Mouse (Mus musculus): ENCODE data around the gene Snurf. TPM values are rescaled to one million over a fixed set of nuclear protein-coding genes. Genes with fewer than 3 reads are reported as not detected.

The Snurf gene
- polyA plus RNA-seq (2015; fragmentation: Nextera tagmentation; extraction: Ambion mirVana) = 8.8 and 11.9 TPM in 2 replicates

- peak; percentile 40 for DNase-seq (ENCODE audit: low spot score)
- Histone ChIP-seq H3K27ac (ENCODE audit: low read length) (no peak within 1 kb of the TSS), H3K4me1 (ENCODE audit: insufficient read depth, low read depth, low read length) (no peaks in the 10 kb centered on the region), H3K9ac (replicated peaks; ENCODE audit: low read depth) (no peak within 1 kb of the TSS), H3K36me3 (ENCODE audit: insufficient read depth, low read length) (no peaks in the 10 kb centered on the region), H3K27me3 (replicated peaks; ENCODE audit: insufficient read depth, low read length) (no peaks in the 10 kb centered on the region), H3K9me3 (ENCODE audit: low read length) (no peaks in the 10 kb centered on the region), H3K4me3 (ENCODE audit: low read depth, low read length) (peak within 1 kb of the TSS; percentile 44), H3K4me2 (replicated peaks; ENCODE audit: low read depth, low read length) (peak within 1 kb of the TSS; percentile 64)
- ATAC-seq = peak; percentile 11; the same call in 1 of the 2 replicates
- no peak for TF ChIP-seq EP300 (IDR thresholded peaks at IDR 0.05)
- TF ChIP-seq CTCF (IDR thresholded peaks at IDR 0.05) = no peak
- 56% methylated on average over 30 of the region's 30 CpGs for whole genome bisulfite sequencing
Measured at GRCm38 (mm10) chr7:60004606-60005330, at the start of gene Snurf, which contains the start of gene Gm38393. TSS of gene Snurf (minus strand) at chr7:60005049. TSS of gene Gm38393 (minus strand) at chr7:60005064.

- WGBS = 65% methylated on average over 6 of the region's 6 CpGs
Measured at GRCm38 (mm10) chr7:60047481-60048201, 42.8 kb upstream of the Snurf start.

GRCm38 (mm10) chr7:60013186-60013585 is 8.3 kb upstream of the Snurf start:
- H3K9me3 ChIP-seq (ENCODE audit: low read length) = no peaks in the 10 kb centered on the region
- H3K4me1 ChIP-seq (ENCODE audit: insufficient read depth, low read depth, low read length) = no peaks in the 10 kb centered on the region
- TF ChIP-seq EP300 (IDR thresholded peaks at IDR 0.05) = no peak
- no peak for TF ChIP-seq CTCF (IDR thresholded peaks at IDR 0.05)
- H3K4me2 ChIP-seq (replicated peaks; ENCODE audit: low read depth, low read length) = no peak overlapping the region
- H3K27me3 ChIP-seq (replicated peaks; ENCODE audit: insufficient read depth, low read length) = no peaks in the 10 kb centered on the region
- WGBS = 73% methylated on average over 3 of the region's 3 CpGs
- no peak for DNase-seq (ENCODE audit: low spot score)
- no peak overlapping the region for H3K27ac ChIP-seq (ENCODE audit: low read length)
- H3K36me3 ChIP-seq (ENCODE audit: insufficient read depth, low read length) = no peaks in the 10 kb centered on the region
- ATAC-seq = no peak
- no peak overlapping the region for H3K9ac ChIP-seq (replicated peaks; ENCODE audit: low read depth)
- no peak overlapping the region for H3K4me3 ChIP-seq (ENCODE audit: low read depth, low read length)

More at GRCm38 (mm10) chr7:60047481-60048201, 42.8 kb upstream of the Snurf start:
- H3K9ac ChIP-seq (replicated peaks; ENCODE audit: low read depth) = no peak overlapping the region
- TF ChIP-seq EP300 (IDR thresholded peaks at IDR 0.05) (no peak), CTCF (IDR thresholded peaks at IDR 0.05) (no peak)
- H3K36me3 ChIP-seq (ENCODE audit: insufficient read depth, low read length) = no peaks in the 10 kb centered on the region
- H3K4me1 ChIP-seq (ENCODE audit: insufficient read depth, low read depth, low read length) = no peaks in the 10 kb centered on the region
- no peak overlapping the region for H3K4me3 ChIP-seq (ENCODE audit: low read depth, low read length)
- H3K27ac ChIP-seq (ENCODE audit: low read length) = no peak overlapping the region
- no peaks in the 10 kb centered on the region for H3K27me3 ChIP-seq (replicated peaks; ENCODE audit: insufficient read depth, low read length)
- DNase-seq (ENCODE audit: low spot score) (no peak), ATAC-seq (no peak)
- H3K4me2 ChIP-seq (replicated peaks; ENCODE audit: low read depth, low read length) = no peak overlapping the region
- no peaks in the 10 kb centered on the region for H3K9me3 ChIP-seq (ENCODE audit: low read length)

GRCm38 (mm10) chr7:60007727-60008360 is 3.0 kb upstream of the Snurf start:
- H3K4me2 ChIP-seq (replicated peaks; ENCODE audit: low read depth, low read length) = no peak overlapping the region
- no peaks in the 10 kb centered on the region for H3K36me3 ChIP-seq (ENCODE audit: insufficient read depth, low read length)
- H3K27me3 ChIP-seq (replicated peaks; ENCODE audit: insufficient read depth, low read length) = no peaks in the 10 kb centered on the region
- H3K4me3 ChIP-seq (ENCODE audit: low read depth, low read length) = no peak overlapping the region
- ATAC-seq (no peak), DNase-seq (ENCODE audit: low spot score) (no peak)
- WGBS = 32% methylated on average over 3 of the region's 3 CpGs
- H3K9ac ChIP-seq (replicated peaks; ENCODE audit: low read depth) = no peak overlapping the region
- no peaks in the 10 kb centered on the region for H3K9me3 ChIP-seq (ENCODE audit: low read length)
- H3K27ac ChIP-seq (ENCODE audit: low read length) = no peak overlapping the region
- no peaks in the 10 kb centered on the region for H3K4me1 ChIP-seq (ENCODE audit: insufficient read depth, low read depth, low read length)
- TF ChIP-seq EP300 (IDR thresholded peaks at IDR 0.05) (no peak), CTCF (IDR thresholded peaks at IDR 0.05) (no peak)

GRCm38 (mm10) chr7:60006262-60006661 is 1.4 kb upstream of the Snurf start:
- DNase-seq (ENCODE audit: low spot score) (no peak), ATAC-seq (no peak)
- Histone ChIP-seq H3K9me3 (ENCODE audit: low read length) (no peaks in the 10 kb centered on the region), H3K4me3 (ENCODE audit: low read depth, low read length) (no peak overlapping the region), H3K27ac (ENCODE audit: low read length) (no peak overlapping the region), H3K4me1 (ENCODE audit: insufficient read depth, low read depth, low read length) (no peaks in the 10 kb centered on the region), H3K4me2 (replicated peaks; ENCODE audit: low read depth, low read length) (no peak overlapping the region), H3K27me3 (replicated peaks; ENCODE audit: insufficient read depth, low read length) (no peaks in the 10 kb centered on the region), H3K36me3 (ENCODE audit: insufficient read depth, low read length) (no peaks in the 10 kb centered on the region), H3K9ac (replicated peaks; ENCODE audit: low read depth) (no peak overlapping the region)
- TF ChIP-seq EP300 (IDR thresholded peaks at IDR 0.05) (no peak), CTCF (IDR thresholded peaks at IDR 0.05) (no peak)
- 55% methylated on average over 2 of the region's 2 CpGs for WGBS
